17 mouse cellular contexts compared by ENCODE assay signal in the genomic region with DNA sequence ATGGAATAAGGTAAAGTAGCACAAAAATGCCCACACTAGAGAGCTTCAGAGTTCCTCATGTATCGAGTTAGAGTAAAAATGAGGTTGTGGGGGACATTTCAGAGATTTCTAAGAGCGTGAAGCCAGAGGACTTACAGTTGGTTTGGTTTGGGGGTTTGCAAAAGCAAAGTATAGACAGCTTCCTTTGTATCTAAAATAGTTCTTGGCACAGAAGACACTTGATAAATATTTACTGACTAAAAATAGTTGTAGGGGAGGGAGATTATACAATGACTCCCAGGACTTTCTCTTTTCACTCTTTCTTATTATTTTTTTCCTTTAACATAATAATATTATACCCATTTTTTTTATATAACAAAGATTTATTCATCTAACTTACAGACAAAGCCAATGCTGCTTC.
DNase-seq lines count a peak whose midpoint lies in the region; ATAC-seq and TF ChIP-seq lines count a peak whose summit lies in the region.
"Had no signal": no experiment of that assay in that cellular context is flagged by ENCODE, and none has a peak within 500 bp of the region (broad histone marks: within the 10 kb centered on the region; RNA-seq: fewer than 3 reads in every experiment).

No protein-coding gene starts in this region.

- no peak for TF ChIP-seq POLR2A in olfactory bulb, adult 2 months (IDR thresholded peaks at IDR 0.05; ENCODE audit: insufficient read depth, low read depth, low read length)

- no peak for DNase-seq in gastrocnemius, adult 2 months
- no peak for DNase-seq in gastrocnemius, postnatal 14 days
- no peak for DNase-seq in hindbrain, embryonic 11.5 days (ENCODE audit: low spot score)
- no peak for DNase-seq in lung, postnatal 14 days
- no peak for DNase-seq in urinary bladder, postnatal 36 days (ENCODE audit: low spot score in 2 of 2)
- DNase-seq: cerebellum, adult 8-10 months; gastrocnemius, postnatal 10 days; layer of hippocampus, postnatal 36 days; liver, embryonic 13.5 days; thymus, adult 18-20 months had no signal

- H3K9me3 ChIP-seq in hindbrain, embryonic 15.5 days, result no peaks in the 10 kb centered on the region
- H3K9me3 ChIP-seq in hindbrain, embryonic 11.5 days (ENCODE audit: control insufficient read depth, low read length), result no peaks in the 10 kb centered on the region
- H3K9me3 ChIP-seq in lung, embryonic 15.5 days, result no peaks in the 10 kb centered on the region
- H3K9me3 ChIP-seq: embryonic facial prominence, embryonic 12.5 days; hindbrain, embryonic 12.5 days; kidney, embryonic 15.5 days; liver, embryonic 13.5 days; neural tube, embryonic 12.5 days had no signal

- peak overlapping the region; percentile 21 for H3K4me3 ChIP-seq in gastrocnemius, adult 2 months
- H3K4me3 ChIP-seq in hindbrain, embryonic 15.5 days, result no peak overlapping the region
- no peak overlapping the region for H3K4me3 ChIP-seq in hindbrain, embryonic 11.5 days (ENCODE audit: low read depth, low read length)
- H3K4me3 ChIP-seq in lung, embryonic 15.5 days, result no peak overlapping the region
- no peak overlapping the region for H3K4me3 ChIP-seq in olfactory bulb, adult 2 months (ENCODE audit: insufficient read depth, low read depth, low read length)
- H3K4me3 ChIP-seq: embryonic facial prominence, embryonic 12.5 days; hindbrain, embryonic 12.5 days; kidney, embryonic 15.5 days; liver, embryonic 13.5 days; neural tube, embryonic 12.5 days had no signal

- no peak overlapping the region for H3K4me2 ChIP-seq in hindbrain, embryonic 15.5 days
- H3K4me2 ChIP-seq in hindbrain, embryonic 11.5 days (replicated peaks; ENCODE audit: low read depth, low read length), result no peak overlapping the region
- no peak overlapping the region for H3K4me2 ChIP-seq in lung, embryonic 15.5 days
- H3K4me2 ChIP-seq: embryonic facial prominence, embryonic 12.5 days; hindbrain, embryonic 12.5 days; kidney, embryonic 15.5 days; liver, embryonic 13.5 days; neural tube, embryonic 12.5 days had no signal

- H3K27ac ChIP-seq in gastrocnemius, adult 2 months, result peak overlapping the region; percentile 63
- H3K27ac ChIP-seq in hindbrain, embryonic 15.5 days (replicated peaks), result 0 out of 2 replicates have a peak overlapping the region, but pooled peaks have one; percentile 30
- H3K27ac ChIP-seq in hindbrain, embryonic 11.5 days (ENCODE audit: low read depth, low read length), result no peak overlapping the region
- H3K27ac ChIP-seq in lung, embryonic 15.5 days, result peak overlapping the region; percentile 73
- H3K27ac ChIP-seq in olfactory bulb, adult 2 months (ENCODE audit: insufficient read depth, low read depth, low read length), result 0 out of 2 replicates have a peak overlapping the region, but pooled peaks have one; percentile 21
- H3K27ac ChIP-seq: embryonic facial prominence, embryonic 12.5 days; hindbrain, embryonic 12.5 days; kidney, embryonic 15.5 days; liver, embryonic 13.5 days; neural tube, embryonic 12.5 days had no signal

- no peaks in the 10 kb centered on the region for H3K27me3 ChIP-seq in hindbrain, embryonic 15.5 days
- H3K27me3 ChIP-seq in hindbrain, embryonic 11.5 days (ENCODE audit: control insufficient read depth, insufficient read depth, low read length), result no peaks in the 10 kb centered on the region
- H3K27me3 ChIP-seq in lung, embryonic 15.5 days, result no peaks in the 10 kb centered on the region
- H3K27me3 ChIP-seq: embryonic facial prominence, embryonic 12.5 days; hindbrain, embryonic 12.5 days; kidney, embryonic 15.5 days; liver, embryonic 13.5 days; neural tube, embryonic 12.5 days had no signal

- intact Hi-C loops in gastrocnemius, adult 2 months (cut with DNase I), result no loop called here
- intact Hi-C loops in gastrocnemius, postnatal 14 days (cut with DNase I; ENCODE audit: low total_unique reads), result no loop called here

- no peak overlapping the region for H3K9ac ChIP-seq in hindbrain, embryonic 15.5 days
- H3K9ac ChIP-seq in hindbrain, embryonic 11.5 days (ENCODE audit: low read depth, low read length), result no peak overlapping the region
- no peak overlapping the region for H3K9ac ChIP-seq in lung, embryonic 15.5 days
- H3K9ac ChIP-seq: embryonic facial prominence, embryonic 12.5 days; hindbrain, embryonic 12.5 days; kidney, embryonic 15.5 days; liver, embryonic 13.5 days; neural tube, embryonic 12.5 days had no signal

- H3K4me1 ChIP-seq in hindbrain, embryonic 15.5 days (replicated peaks), result no peaks in the 10 kb centered on the region
- H3K4me1 ChIP-seq in hindbrain, embryonic 11.5 days (replicated peaks; ENCODE audit: control insufficient read depth, insufficient read depth, low read length), result no peaks in the 10 kb centered on the region
- peaks cover 15% of the 10 kb centered on the region for H3K4me1 ChIP-seq in lung, embryonic 15.5 days
- H3K4me1 ChIP-seq in olfactory bulb, adult 2 months (ENCODE audit: control insufficient read depth, insufficient read depth, low read length), result no peaks in the 10 kb centered on the region
- H3K4me1 ChIP-seq: embryonic facial prominence, embryonic 12.5 days; hindbrain, embryonic 12.5 days; kidney, embryonic 15.5 days; neural tube, embryonic 12.5 days had no signal

- H3K36me3 ChIP-seq in hindbrain, embryonic 15.5 days, result no peaks in the 10 kb centered on the region
- H3K36me3 ChIP-seq in hindbrain, embryonic 11.5 days (ENCODE audit: control insufficient read depth, insufficient read depth, low read length), result no peaks in the 10 kb centered on the region
- H3K36me3 ChIP-seq in lung, embryonic 15.5 days, result no peaks in the 10 kb centered on the region
- H3K36me3 ChIP-seq: hindbrain, embryonic 12.5 days; kidney, embryonic 15.5 days; liver, embryonic 13.5 days; neural tube, embryonic 12.5 days had no signal

- no peak for ATAC-seq in hindbrain, embryonic 15.5 days (ENCODE audit: low FRiP score, low read depth)
- ATAC-seq in hindbrain, embryonic 11.5 days (ENCODE audit: low FRiP score), result no peak
- ATAC-seq in lung, embryonic 15.5 days (ENCODE audit: borderline replicate concordance, extremely low read depth, low FRiP score, low TSS enrichment), result no peak

- WGBS in hindbrain, embryonic 15.5 days, result 93% methylated on average over 2 of the region's 2 CpGs
- WGBS in hindbrain, embryonic 11.5 days, result 91% methylated on average over 2 of the region's 2 CpGs
- 15% methylated on average over 2 of the region's 2 CpGs for WGBS in lung, embryonic 15.5 days
- WGBS in olfactory bulb, adult 2 months, result 39% methylated on average over 2 of the region's 2 CpGs

- TF ChIP-seq CTCF in gastrocnemius, adult 2 months (IDR thresholded peaks at IDR 0.05), result no peak
- no peak for TF ChIP-seq CTCF in olfactory bulb, adult 2 months (IDR thresholded peaks at IDR 0.05; ENCODE audit: insufficient read depth, low read depth, low read length)
